Mouse (Mus musculus) stomach, postnatal 0 days (tissue): ENCODE results near the gene Copa. TPM values are rescaled to one million over a fixed set of nuclear protein-coding genes. Genes with fewer than 3 reads are reported as not detected.
A peak's percentile ranks its signal among the peaks of the same experiment; 100 is the strongest.

Experiments
- ATAC-seq: fragments of 200-750 bp; cut with Nextera tagmentation; 2 replicates; pipeline ENCODE4 v1.8.0; 2017; ENCODE audit not compliant: low FRiP score, low TSS enrichment
- DNase-seq: peaks from one replicate; pipeline ENCODE4 v3.0.0-alpha.2; 2016; ENCODE audit warnings: low spot score
- H3K27ac ChIP-seq: fragments of 300-500 bp; sonication (generic); replicated peaks from 2 replicates; pipeline ENCODE4 v1.5.1; 2014; ENCODE audit warnings: mild to moderate bottlenecking, control low read depth
- H3K27me3 ChIP-seq: fragments of 300-500 bp; sonication (generic); 2 replicates; pipeline ENCODE4 v1.6.1; 2014; ENCODE audit warnings: low read length; ENCODE audit not compliant: control insufficient read depth, insufficient read depth
- H3K36me3 ChIP-seq: fragments of 300-500 bp; sonication (generic); 2 replicates; pipeline ENCODE4 v1.6.1; 2014; ENCODE audit warnings: low read length, mixed read lengths; ENCODE audit not compliant: control insufficient read depth, insufficient read depth
- H3K4me1 ChIP-seq: fragments of 300-500 bp; sonication (generic); replicated peaks from 2 replicates; pipeline ENCODE4 v1.6.1; 2014; ENCODE audit warnings: antibody characterized with exemption; ENCODE audit not compliant: control insufficient read depth, insufficient read depth
- H3K4me2 ChIP-seq: fragments of 300-500 bp; sonication (generic); replicated peaks from 2 replicates; pipeline ENCODE4 v1.6.1; 2014; ENCODE audit warnings: low read depth, mild to moderate bottlenecking, control low read depth, moderate library complexity
- H3K4me3 ChIP-seq: fragments of 300-500 bp; sonication (generic); 2 replicates; pipeline ENCODE4 v1.5.1; 2014; ENCODE audit warnings: low read depth, low read length, control low read depth
- H3K9ac ChIP-seq: fragments of 300-500 bp; sonication (generic); 2 replicates; pipeline ENCODE4 v1.6.1; 2014; ENCODE audit warnings: mild to moderate bottlenecking, low read length, control low read depth, mixed read lengths
- H3K9me3 ChIP-seq: fragments of 300-500 bp; sonication (generic); 2 replicates; pipeline ENCODE4 v1.6.1; 2016; ENCODE audit warnings: low read length; ENCODE audit not compliant: control insufficient read depth
- CTCF ChIP-seq: IDR thresholded peaks from 2 replicates; pipeline ENCODE4 v1.5.1; 2016; ENCODE audit warnings: antibody characterized with exemption, low read depth, mild to moderate bottlenecking, moderate library complexity
- EP300 ChIP-seq: optimal IDR thresholded peaks from 2 replicates; pipeline ENCODE3; 2016; ENCODE audit warnings: antibody characterized with exemption
- WGBS: fragments of 180-500 bp; shearing (Covaris S2); extraction: QIAGEN DNeasy Blood & Tissue Kit; methylation state at CpG from one replicate; pipeline ENCODE4 v1.1.7; 2014; 5-methylcytosine and 5-hydroxymethylcytosine counted together
- polyA plus RNA-seq: library from polyadenylated mRNA; unstranded; fragments of >200 nt; fragmentation: Nextera tagmentation; extraction: Ambion mirVana; gene quantifications from 2 replicates; pipeline ENCODE4 v1.2.1, GENCODE M21; 2015

Gene Copa
- polyA plus RNA-seq, 1 experiment from 2014 or later, result 89.6 TPM

- no peaks in the 10 kb centered on the region for H3K9me3 ChIP-seq
- peaks cover 32% of the 10 kb centered on the region for H3K36me3 ChIP-seq
- H3K27ac ChIP-seq, result no peak overlapping the region
- no peak overlapping the region for H3K9ac ChIP-seq
- DNase-seq (no peak), ATAC-seq (no peak)
- TF ChIP-seq CTCF (no peak), EP300 (no peak)
- H3K4me3 ChIP-seq, result no peak overlapping the region
- no peaks in the 10 kb centered on the region for H3K27me3 ChIP-seq
- no peaks in the 10 kb centered on the region for H3K4me1 ChIP-seq
- no peak overlapping the region for H3K4me2 ChIP-seq
Measured at GRCm38 (mm10) chr1:172094295-172094694, 12.0 kb downstream of the Copa start.

- H3K27me3 ChIP-seq, result no peaks in the 10 kb centered on the region
- H3K4me1 ChIP-seq, result no peaks in the 10 kb centered on the region
- ATAC-seq (no peak), DNase-seq (no peak)
- no peak overlapping the region for H3K27ac ChIP-seq
- H3K9me3 ChIP-seq, result no peaks in the 10 kb centered on the region
- 80% methylated on average over 6 of the region's 6 CpGs for WGBS
- no peak overlapping the region for H3K4me2 ChIP-seq
- no peak overlapping the region for H3K4me3 ChIP-seq
- TF ChIP-seq EP300, result no peak
- TF ChIP-seq CTCF, result no peak
- H3K9ac ChIP-seq, result no peak overlapping the region
- H3K36me3 ChIP-seq, result peaks cover 28% of the 10 kb centered on the region
Measured at GRCm38 (mm10) chr1:172095202-172095601, 12.9 kb downstream of the Copa start.

DNA sequence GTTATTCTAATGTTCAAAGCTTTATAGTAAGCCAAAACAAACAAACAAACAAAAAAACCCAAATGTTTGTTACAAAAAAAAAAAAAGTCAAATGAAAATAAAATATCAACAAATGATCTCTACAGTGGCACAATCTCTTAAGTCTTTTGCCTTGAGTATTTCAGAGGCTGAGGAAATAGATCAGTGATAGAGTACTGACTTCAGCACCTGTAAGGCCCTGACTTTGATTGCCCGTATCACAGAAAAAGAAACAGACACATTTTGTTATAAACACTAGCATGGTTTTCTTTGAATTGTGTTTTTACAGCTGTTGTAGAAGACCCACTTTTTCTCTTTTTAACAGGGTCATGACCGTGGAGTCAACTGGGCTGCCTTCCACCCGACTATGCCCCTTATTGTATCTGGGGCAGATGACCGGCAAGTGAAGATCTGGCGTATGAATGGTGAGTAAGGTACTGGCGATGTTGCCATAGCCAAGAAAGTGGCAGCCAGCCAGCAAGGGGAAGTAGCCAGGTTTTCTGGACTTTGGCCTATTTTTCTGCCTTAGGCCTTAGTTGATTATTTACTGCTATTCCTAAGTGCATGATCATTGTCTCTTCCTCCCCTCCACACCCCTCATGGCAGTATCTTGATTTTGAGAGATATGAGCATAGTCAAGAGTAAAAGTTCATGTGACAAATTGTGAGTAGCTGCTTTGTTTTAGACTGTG, 17.1 kb downstream of the Copa start:
- ATAC-seq (no peak), DNase-seq (peak; percentile 27)
- no peak overlapping the region for H3K9ac ChIP-seq
- H3K27me3 ChIP-seq, result no peaks in the 10 kb centered on the region
- peaks cover 32% of the 10 kb centered on the region for H3K36me3 ChIP-seq
- WGBS, result 83% methylated on average over 6 of the region's 6 CpGs
- no peak overlapping the region for H3K4me2 ChIP-seq
- H3K9me3 ChIP-seq, result no peaks in the 10 kb centered on the region
- H3K4me3 ChIP-seq, result no peak overlapping the region
- H3K27ac ChIP-seq, result no peak overlapping the region
- no peaks in the 10 kb centered on the region for H3K4me1 ChIP-seq
- no peak for TF ChIP-seq CTCF
- no peak for TF ChIP-seq EP300

GRCm38 (mm10) chr1:172103619-172104018, 21.3 kb downstream of the Copa start:
- no peak for TF ChIP-seq CTCF
- no peak for TF ChIP-seq EP300
- DNase-seq (no peak), ATAC-seq (no peak)
- 76% methylated on average over 4 of the region's 4 CpGs for WGBS
- H3K36me3 ChIP-seq, result peaks cover 39% of the 10 kb centered on the region
- H3K9me3 ChIP-seq, result no peaks in the 10 kb centered on the region
- no peak overlapping the region for H3K4me2 ChIP-seq
- no peak overlapping the region for H3K27ac ChIP-seq
- H3K4me3 ChIP-seq, result no peak overlapping the region
- H3K9ac ChIP-seq, result no peak overlapping the region
- no peaks in the 10 kb centered on the region for H3K27me3 ChIP-seq
- H3K4me1 ChIP-seq, result no peaks in the 10 kb centered on the region

- Histone ChIP-seq H3K4me3 (no peak overlapping the region), H3K27ac (no peak overlapping the region), H3K4me2 (no peak overlapping the region), H3K9me3 (no peaks in the 10 kb centered on the region), H3K4me1 (no peaks in the 10 kb centered on the region), H3K9ac (no peak overlapping the region), H3K36me3 (peaks cover 42% of the 10 kb centered on the region), H3K27me3 (no peaks in the 10 kb centered on the region)
- DNase-seq (no peak), ATAC-seq (no peak)
- TF ChIP-seq CTCF (peak; percentile 31), EP300 (no peak)
- WGBS, result 78% methylated on average over 11 of the region's 11 CpGs
Measured at GRCm38 (mm10) chr1:172105101-172105500, 22.8 kb downstream of the Copa start.

GRCm38 (mm10) chr1:172107777-172108477, 25.6 kb downstream of the Copa start:
- H3K4me1 ChIP-seq, result no peaks in the 10 kb centered on the region
- no peaks in the 10 kb centered on the region for H3K27me3 ChIP-seq
- no peak overlapping the region for H3K4me3 ChIP-seq
- H3K9ac ChIP-seq, result no peak overlapping the region
- no peak for TF ChIP-seq EP300
- no peak for TF ChIP-seq CTCF
- no peak overlapping the region for H3K27ac ChIP-seq
- 85% methylated on average over 10 of the region's 10 CpGs for WGBS
- no peak overlapping the region for H3K4me2 ChIP-seq
- peaks cover 45% of the 10 kb centered on the region for H3K36me3 ChIP-seq
- H3K9me3 ChIP-seq, result no peaks in the 10 kb centered on the region
- ATAC-seq (no peak), DNase-seq (no peak)
